Mouse (Mus musculus) stomach, postnatal 0 days (tissue): ENCODE measurements at regions not wholly inside any gene's neighbourhood (a gene's known extent, or its start where the extent isn't known, plus 50 kb on each side); places are given as distances from the start of the nearest gene placed in this dataset.

Experiments
- ATAC-seq: fragments of 200-750 bp; cut with Nextera tagmentation; 2 replicates; pipeline ENCODE4 v1.8.0; 2017; ENCODE audit not compliant: low FRiP score, low TSS enrichment
- DNase-seq: peaks from one replicate; pipeline ENCODE4 v3.0.0-alpha.2; 2016; ENCODE audit warnings: low spot score
- H3K27ac ChIP-seq: fragments of 300-500 bp; sonication (generic); replicated peaks from 2 replicates; pipeline ENCODE4 v1.5.1; 2014; ENCODE audit warnings: mild to moderate bottlenecking, control low read depth
- H3K27me3 ChIP-seq: fragments of 300-500 bp; sonication (generic); 2 replicates; pipeline ENCODE4 v1.6.1; 2014; ENCODE audit warnings: low read length; ENCODE audit not compliant: control insufficient read depth, insufficient read depth
- H3K36me3 ChIP-seq: fragments of 300-500 bp; sonication (generic); 2 replicates; pipeline ENCODE4 v1.6.1; 2014; ENCODE audit warnings: low read length, mixed read lengths; ENCODE audit not compliant: control insufficient read depth, insufficient read depth
- H3K4me1 ChIP-seq: fragments of 300-500 bp; sonication (generic); replicated peaks from 2 replicates; pipeline ENCODE4 v1.6.1; 2014; ENCODE audit warnings: antibody characterized with exemption; ENCODE audit not compliant: control insufficient read depth, insufficient read depth
- H3K4me2 ChIP-seq: fragments of 300-500 bp; sonication (generic); replicated peaks from 2 replicates; pipeline ENCODE4 v1.6.1; 2014; ENCODE audit warnings: low read depth, mild to moderate bottlenecking, control low read depth, moderate library complexity
- H3K4me3 ChIP-seq: fragments of 300-500 bp; sonication (generic); 2 replicates; pipeline ENCODE4 v1.5.1; 2014; ENCODE audit warnings: low read depth, low read length, control low read depth
- H3K9ac ChIP-seq: fragments of 300-500 bp; sonication (generic); 2 replicates; pipeline ENCODE4 v1.6.1; 2014; ENCODE audit warnings: mild to moderate bottlenecking, low read length, control low read depth, mixed read lengths
- H3K9me3 ChIP-seq: fragments of 300-500 bp; sonication (generic); 2 replicates; pipeline ENCODE4 v1.6.1; 2016; ENCODE audit warnings: low read length; ENCODE audit not compliant: control insufficient read depth
- CTCF ChIP-seq: IDR thresholded peaks from 2 replicates; pipeline ENCODE4 v1.5.1; 2016; ENCODE audit warnings: antibody characterized with exemption, low read depth, mild to moderate bottlenecking, moderate library complexity
- EP300 ChIP-seq: optimal IDR thresholded peaks from 2 replicates; pipeline ENCODE3; 2016; ENCODE audit warnings: antibody characterized with exemption
- WGBS: fragments of 180-500 bp; shearing (Covaris S2); extraction: QIAGEN DNeasy Blood & Tissue Kit; methylation state at CpG from one replicate; pipeline ENCODE4 v1.1.7; 2014; 5-methylcytosine and 5-hydroxymethylcytosine counted together

GRCm38 (mm10) chr1:137378072-137378985 is 418.1 kb upstream of the Nr5a2 start:
- no peak overlapping the region for H3K27ac ChIP-seq
- H3K27me3 ChIP-seq, result no peaks in the 10 kb centered on the region
- no peaks in the 10 kb centered on the region for H3K9me3 ChIP-seq
- no peaks in the 10 kb centered on the region for H3K36me3 ChIP-seq
- no peak for TF ChIP-seq EP300
- no peak for TF ChIP-seq CTCF
- ATAC-seq, result no peak
- no peak for DNase-seq
- H3K4me2 ChIP-seq, result no peak overlapping the region
- no peak overlapping the region for H3K9ac ChIP-seq
- WGBS, result 33% methylated on average over 6 of the region's 6 CpGs
- H3K4me3 ChIP-seq, result no peak overlapping the region
- H3K4me1 ChIP-seq, result no peaks in the 10 kb centered on the region

GRCm38 (mm10) chr1:137376685-137377084 is 416.4 kb upstream of the Nr5a2 start:
- Histone ChIP-seq H3K4me3 (no peak overlapping the region), H3K27ac (no peak overlapping the region), H3K9me3 (no peaks in the 10 kb centered on the region), H3K27me3 (no peaks in the 10 kb centered on the region), H3K9ac (no peak overlapping the region), H3K4me1 (no peaks in the 10 kb centered on the region), H3K36me3 (no peaks in the 10 kb centered on the region), H3K4me2 (no peak overlapping the region)
- no peak for DNase-seq
- TF ChIP-seq EP300 (no peak), CTCF (no peak)
- no peak for ATAC-seq
- WGBS, result 73% methylated on average over 10 of the region's 10 CpGs

- TF ChIP-seq EP300 (no peak), CTCF (no peak)
- Histone ChIP-seq H3K27ac (no peak overlapping the region), H3K4me2 (no peak overlapping the region), H3K36me3 (no peaks in the 10 kb centered on the region), H3K9me3 (no peaks in the 10 kb centered on the region), H3K9ac (no peak overlapping the region), H3K27me3 (no peaks in the 10 kb centered on the region), H3K4me3 (no peak overlapping the region), H3K4me1 (no peaks in the 10 kb centered on the region)
- DNase-seq (no peak), ATAC-seq (no peak)
- 84% methylated on average over 4 of the region's 4 CpGs for WGBS
Observed at GRCm38 (mm10) chr1:137374641-137375040, 414.4 kb upstream of the Nr5a2 start.

GRCm38 (mm10) chr1:137373509-137374420 is 413.5 kb upstream of the Nr5a2 start:
- WGBS, result 72% methylated on average over 15 of the region's 15 CpGs
- no peak overlapping the region for H3K9ac ChIP-seq
- no peak overlapping the region for H3K4me2 ChIP-seq
- TF ChIP-seq CTCF (no peak), EP300 (no peak)
- no peaks in the 10 kb centered on the region for H3K9me3 ChIP-seq
- ATAC-seq (no peak), DNase-seq (no peak)
- no peaks in the 10 kb centered on the region for H3K4me1 ChIP-seq
- no peaks in the 10 kb centered on the region for H3K36me3 ChIP-seq
- no peaks in the 10 kb centered on the region for H3K27me3 ChIP-seq
- H3K27ac ChIP-seq, result no peak overlapping the region
- no peak overlapping the region for H3K4me3 ChIP-seq

GRCm38 (mm10) chr1:137372236-137372635 is 412.0 kb upstream of the Nr5a2 start:
- no peak overlapping the region for H3K27ac ChIP-seq
- TF ChIP-seq CTCF, result no peak
- TF ChIP-seq EP300, result no peak
- no peaks in the 10 kb centered on the region for H3K9me3 ChIP-seq

GRCm38 (mm10) chr1:137364396-137364795 is 404.1 kb upstream of the Nr5a2 start:
- TF ChIP-seq CTCF (no peak), EP300 (no peak)
- no peak for ATAC-seq
- no peak for DNase-seq
- Histone ChIP-seq H3K36me3 (no peaks in the 10 kb centered on the region), H3K9me3 (no peaks in the 10 kb centered on the region), H3K27me3 (no peaks in the 10 kb centered on the region), H3K4me1 (no peaks in the 10 kb centered on the region), H3K4me3 (no peak overlapping the region), H3K27ac (no peak overlapping the region), H3K9ac (no peak overlapping the region), H3K4me2 (no peak overlapping the region)

More at GRCm38 (mm10) chr1:137372236-137372635, 412.0 kb upstream of the Nr5a2 start:
- H3K4me1 ChIP-seq, result no peaks in the 10 kb centered on the region
- H3K4me2 ChIP-seq, result no peak overlapping the region
- no peak overlapping the region for H3K9ac ChIP-seq
- WGBS, result 75% methylated on average over 3 of the region's 3 CpGs
- H3K27me3 ChIP-seq, result no peaks in the 10 kb centered on the region
- ATAC-seq (no peak), DNase-seq (no peak)
- H3K36me3 ChIP-seq, result no peaks in the 10 kb centered on the region
- no peak overlapping the region for H3K4me3 ChIP-seq
